Mouse (Mus musculus) cerebellum, postnatal 36 days (tissue): Measurements from ENCODE around the gene 1700017N19Rik.
A peak's percentile ranks its signal among the peaks of the same experiment; 100 is the strongest.
"Not testable (repeated sequence)": the region's sequence is repeated elsewhere in the genome, so short reads cannot be mapped to it uniquely, and the experiment has no call there.

Experiments used
- DNase-seq, 2 experiments: peaks; one replicate each; pipeline ENCODE4 v3.0.0; 2021 to 2022; ENCODE audit warnings: mixed read lengths in 2 of 2

1700017N19Rik gene

GRCm38 (mm10) chr10:100590323-100590722, at the start of gene 1700017N19Rik, which contains the start of gene 4930430F08Rik:
TSS of gene 1700017N19Rik (plus strand) at chr10:100590484.
TSS of gene 4930430F08Rik (minus strand) at chr10:100590423.
- no peak for DNase-seq

GRCm38 (mm10) chr10:100556566-100557175, 33.6 kb upstream of the 1700017N19Rik start:
- no peak for DNase-seq

GRCm38 (mm10) chr10:100560194-100560883, 29.9 kb upstream of the 1700017N19Rik start:
- DNase-seq = not testable (repeated sequence)

- no peak for DNase-seq
Observed at GRCm38 (mm10) chr10:100564112-100564511, 26.2 kb upstream of the 1700017N19Rik start.

GRCm38 (mm10) chr10:100571707-100572106, 18.6 kb upstream of the 1700017N19Rik start:
- DNase-seq = no peak

- DNase-seq = no peak
Observed at GRCm38 (mm10) chr10:100574505-100575149, 15.7 kb upstream of the 1700017N19Rik start.

GRCm38 (mm10) chr10:100575294-100575693, 15.0 kb upstream of the 1700017N19Rik start:
- no peak for DNase-seq

GRCm38 (mm10) chr10:100584178-100584577, 6.1 kb upstream of the 1700017N19Rik start:
- no peak for DNase-seq

- DNase-seq = no peak
Observed at GRCm38 (mm10) chr10:100588524-100588923, 1.8 kb upstream of the 1700017N19Rik start.

GRCm38 (mm10) chr10:100588932-100589388, 1.3 kb upstream of the 1700017N19Rik start:
- DNase-seq = peak; percentile 93 to 96

GRCm38 (mm10) chr10:100598339-100598738, 8.1 kb downstream of the 1700017N19Rik start:
- no peak for DNase-seq

GRCm38 (mm10) chr10:100603511-100603910, 13.2 kb downstream of the 1700017N19Rik start:
- no peak for DNase-seq

GRCm38 (mm10) chr10:100604254-100604653, 14.0 kb downstream of the 1700017N19Rik start:
- peak; percentile 20 to 30 for DNase-seq

GRCm38 (mm10) chr10:100617233-100617903, 27.1 kb downstream of the 1700017N19Rik start:
- DNase-seq = peak; percentile 60 to 62

GRCm38 (mm10) chr10:100619474-100619873, 29.2 kb downstream of the 1700017N19Rik start:
- DNase-seq = peak; percentile 29 to 42

- DNase-seq = no peak
Observed at GRCm38 (mm10) chr10:100620040-100620439, 29.8 kb downstream of the 1700017N19Rik start.

- DNase-seq = no peak
Observed at GRCm38 (mm10) chr10:100622494-100622893, 32.2 kb downstream of the 1700017N19Rik start.

GRCm38 (mm10) chr10:100629762-100630438, 39.6 kb downstream of the 1700017N19Rik start:
- peak; percentile 66 to 70 for DNase-seq

- no peak for DNase-seq
Observed at GRCm38 (mm10) chr10:100642887-100643286, 52.6 kb downstream of the 1700017N19Rik start.

- no peak for DNase-seq
Observed at GRCm38 (mm10) chr10:100645331-100645935, 55.1 kb downstream of the 1700017N19Rik start.

- no peak for DNase-seq
Observed at GRCm38 (mm10) chr10:100654183-100654582, 63.9 kb downstream of the 1700017N19Rik start.
